Mouse (Mus musculus): ENCODE results near the gene Exoc4. TPM values are rescaled to one million over a fixed set of nuclear protein-coding genes. Genes with fewer than 3 reads are reported as not detected.
A peak's percentile ranks its signal among the peaks of the same experiment; 100 is the strongest.

The Exoc4 gene
- polyA plus RNA-seq, 1 experiment from 2014 or later, result 33.1 TPM

DNA sequence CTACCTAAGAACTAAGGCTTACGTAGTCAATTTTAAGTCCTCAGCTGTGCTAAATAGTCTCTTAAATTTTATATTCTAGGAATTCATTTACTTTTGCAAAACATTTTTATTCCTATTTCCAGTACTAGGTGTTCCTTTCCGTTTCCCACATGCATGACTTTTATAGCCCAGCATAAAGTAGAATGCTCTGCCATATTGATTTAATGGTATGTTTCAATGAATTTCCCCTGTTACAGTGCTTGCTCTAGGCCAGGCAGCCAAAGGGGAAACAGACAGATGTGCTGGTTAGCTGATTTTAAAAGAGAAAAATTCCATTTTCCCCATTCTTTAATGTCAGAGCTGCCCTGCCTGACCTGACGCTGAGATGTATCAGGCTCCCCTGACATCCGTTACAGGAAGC, 359.6 kb downstream of the Exoc4 start:
- no peak overlapping the region for H3K27ac ChIP-seq (ENCODE audit: low read depth)
- 78% methylated on average over 4 of the region's 4 CpGs for WGBS
- no peaks in the 10 kb centered on the region for H3K27me3 ChIP-seq (ENCODE audit: insufficient read depth, low read length)
- H3K4me3 ChIP-seq (ENCODE audit: low read depth, low read length), result no peak overlapping the region
- no peak overlapping the region for H3K4me2 ChIP-seq
- H3K36me3 ChIP-seq (ENCODE audit: insufficient read depth), result no peaks in the 10 kb centered on the region
- no peak overlapping the region for H3K9ac ChIP-seq
- no peaks in the 10 kb centered on the region for H3K9me3 ChIP-seq (ENCODE audit: low read depth, low read length)
- DNase-seq, result no peak
- H3K4me1 ChIP-seq (ENCODE audit: insufficient read depth), result no peaks in the 10 kb centered on the region
- no peak for TF ChIP-seq CTCF (IDR thresholded peaks at IDR 0.05; ENCODE audit: low read depth)
- ATAC-seq (ENCODE audit: insufficient read depth), result no peak

DNA sequence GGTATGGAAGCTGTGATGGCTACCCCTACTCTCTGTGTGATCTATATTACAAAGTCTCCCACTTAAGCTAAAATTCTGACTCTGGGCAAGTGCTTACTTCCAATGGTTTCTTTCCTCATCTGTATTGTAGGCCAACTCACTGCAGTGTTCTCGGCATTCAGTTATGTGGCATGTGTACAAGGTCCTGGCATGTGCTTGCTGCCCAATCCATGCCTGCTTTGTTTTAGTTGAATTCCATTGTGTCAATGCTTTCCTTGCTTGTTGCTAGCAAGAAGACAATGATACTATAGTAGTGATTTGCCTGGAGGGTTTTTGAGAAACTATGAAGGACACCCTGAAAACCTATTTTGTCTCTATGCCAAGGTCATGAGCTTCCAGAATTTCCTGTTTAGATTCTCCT, 365.1 kb downstream of the Exoc4 start:
- WGBS, result 76% methylated on average over 1 of the region's 1 CpGs
- Histone ChIP-seq H3K4me2 (no peak overlapping the region), H3K4me1 (ENCODE audit: insufficient read depth) (no peaks in the 10 kb centered on the region), H3K27ac (ENCODE audit: low read depth) (no peak overlapping the region), H3K36me3 (ENCODE audit: insufficient read depth) (no peaks in the 10 kb centered on the region), H3K9me3 (ENCODE audit: low read depth, low read length) (no peaks in the 10 kb centered on the region), H3K27me3 (ENCODE audit: insufficient read depth, low read length) (no peaks in the 10 kb centered on the region), H3K4me3 (ENCODE audit: low read depth, low read length) (no peak overlapping the region), H3K9ac (no peak overlapping the region)
- no peak for ATAC-seq (ENCODE audit: insufficient read depth)
- DNase-seq, result peak; percentile 40
- TF ChIP-seq CTCF (IDR thresholded peaks at IDR 0.05; ENCODE audit: low read depth), result no peak

DNA sequence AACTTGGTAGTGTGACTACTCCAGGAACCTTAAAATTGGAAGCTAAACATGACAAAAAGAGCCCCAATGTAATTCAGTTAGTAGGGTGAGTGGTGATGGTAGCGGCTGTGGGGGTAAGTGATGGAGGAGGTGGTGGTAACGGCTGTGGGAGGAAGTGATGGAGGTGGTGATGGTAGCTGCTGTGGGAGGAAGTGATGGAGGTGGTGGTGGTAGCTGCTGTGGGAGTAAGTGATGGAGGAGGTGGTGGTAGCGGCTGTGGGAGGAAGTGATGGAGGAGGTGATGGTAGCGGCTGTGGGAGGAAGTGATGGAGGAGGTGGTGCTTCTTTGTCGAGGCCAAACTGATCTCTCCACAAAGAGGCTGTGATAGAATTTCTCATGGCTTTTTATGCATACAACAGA, 369.7 kb downstream of the Exoc4 start:
- Histone ChIP-seq H3K9me3 (ENCODE audit: low read depth, low read length) (no peaks in the 10 kb centered on the region), H3K4me2 (no peak overlapping the region), H3K36me3 (ENCODE audit: insufficient read depth) (no peaks in the 10 kb centered on the region), H3K4me1 (ENCODE audit: insufficient read depth) (no peaks in the 10 kb centered on the region), H3K4me3 (ENCODE audit: low read depth, low read length) (no peak overlapping the region), H3K27me3 (ENCODE audit: insufficient read depth, low read length) (no peaks in the 10 kb centered on the region), H3K27ac (ENCODE audit: low read depth) (no peak overlapping the region), H3K9ac (no peak overlapping the region)
- TF ChIP-seq CTCF (IDR thresholded peaks at IDR 0.05; ENCODE audit: low read depth), result no peak
- DNase-seq (no peak), ATAC-seq (ENCODE audit: insufficient read depth) (no peak)
- WGBS, result 65% methylated on average over 5 of the region's 5 CpGs

DNA sequence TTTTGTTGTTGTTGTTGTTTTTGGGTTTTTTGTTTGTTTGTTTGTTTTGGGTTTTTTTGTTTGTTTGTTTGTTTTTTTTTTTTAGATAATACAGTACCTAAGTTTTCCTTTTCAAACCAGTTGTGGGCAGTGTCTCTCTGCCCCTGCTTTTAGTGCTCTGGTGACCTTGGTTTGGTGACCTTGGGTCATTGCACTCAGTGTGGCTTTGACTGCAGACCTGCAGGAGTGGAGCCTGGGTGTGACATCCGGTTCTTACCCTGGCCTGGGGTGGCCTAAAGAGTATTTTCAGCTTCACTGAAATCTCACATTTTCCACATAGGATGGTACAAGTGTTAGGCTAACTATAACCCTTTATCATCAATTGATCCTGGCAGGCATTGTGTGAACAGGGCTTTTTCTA, 371.8 kb downstream of the Exoc4 start:
- Histone ChIP-seq H3K9me3 (ENCODE audit: low read depth, low read length) (no peaks in the 10 kb centered on the region), H3K4me3 (ENCODE audit: low read depth, low read length) (no peak overlapping the region), H3K27ac (ENCODE audit: low read depth) (no peak overlapping the region), H3K9ac (no peak overlapping the region), H3K27me3 (ENCODE audit: insufficient read depth, low read length) (no peaks in the 10 kb centered on the region), H3K36me3 (ENCODE audit: insufficient read depth) (no peaks in the 10 kb centered on the region), H3K4me1 (ENCODE audit: insufficient read depth) (no peaks in the 10 kb centered on the region), H3K4me2 (no peak overlapping the region)
- DNase-seq, result no peak
- WGBS, result 50% methylated on average over 1 of the region's 1 CpGs
- no peak for TF ChIP-seq CTCF (IDR thresholded peaks at IDR 0.05; ENCODE audit: low read depth)
- no peak for ATAC-seq (ENCODE audit: insufficient read depth)

DNA sequence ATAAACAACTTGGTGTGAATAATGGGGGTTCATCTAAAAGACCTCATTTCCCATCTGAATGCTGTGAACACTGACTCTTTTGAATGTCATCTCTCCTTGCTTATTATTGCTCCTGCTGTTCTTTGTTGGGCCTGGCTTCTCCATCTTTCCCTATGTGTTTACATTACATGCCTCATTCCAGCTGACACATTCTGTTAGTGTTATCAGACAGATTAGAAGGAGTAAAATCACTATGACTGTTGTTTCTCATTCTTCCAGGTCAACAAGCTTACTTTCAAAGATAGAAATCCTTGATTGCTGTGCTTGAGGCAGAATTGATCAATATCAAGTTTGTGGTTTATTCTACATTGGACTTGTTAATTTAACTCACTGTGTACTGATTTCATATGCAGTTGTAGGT, 377.0 kb downstream of the Exoc4 start:
- H3K36me3 ChIP-seq (ENCODE audit: insufficient read depth), result no peaks in the 10 kb centered on the region
- H3K4me2 ChIP-seq, result no peak overlapping the region
- TF ChIP-seq CTCF (IDR thresholded peaks at IDR 0.05; ENCODE audit: low read depth), result no peak
- ATAC-seq (ENCODE audit: insufficient read depth) (no peak), DNase-seq (no peak)
- H3K27ac ChIP-seq (ENCODE audit: low read depth), result no peak overlapping the region
- peaks cover 13% of the 10 kb centered on the region; the same call in 1 of the 2 replicates for H3K9me3 ChIP-seq (ENCODE audit: low read depth, low read length)
- H3K4me3 ChIP-seq (ENCODE audit: low read depth, low read length), result no peak overlapping the region
- no peaks in the 10 kb centered on the region for H3K27me3 ChIP-seq (ENCODE audit: insufficient read depth, low read length)
- H3K4me1 ChIP-seq (ENCODE audit: insufficient read depth), result no peaks in the 10 kb centered on the region
- H3K9ac ChIP-seq, result no peak overlapping the region

DNA sequence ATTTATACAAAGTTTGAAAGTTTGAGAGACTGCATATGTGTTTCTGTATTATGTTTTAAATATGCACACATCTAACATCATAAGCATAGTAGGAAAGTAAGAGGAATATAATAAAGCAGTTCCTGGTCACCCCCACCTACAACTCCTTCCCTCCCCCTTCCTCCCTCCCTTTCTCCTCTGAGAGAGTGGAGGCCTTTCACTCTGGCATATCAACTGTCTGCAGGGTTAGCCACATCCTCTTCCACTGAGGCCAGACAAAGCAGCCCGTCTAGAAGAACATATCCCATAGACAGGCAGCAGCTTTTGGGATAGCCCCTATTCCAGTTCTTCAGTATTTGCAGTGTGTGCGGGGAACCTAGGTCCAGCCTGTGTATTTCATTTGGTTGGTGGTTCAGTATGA, 382.2 kb downstream of the Exoc4 start:
- Histone ChIP-seq H3K4me1 (ENCODE audit: insufficient read depth) (no peaks in the 10 kb centered on the region), H3K27ac (ENCODE audit: low read depth) (no peak overlapping the region), H3K4me3 (ENCODE audit: low read depth, low read length) (no peak overlapping the region), H3K9me3 (ENCODE audit: low read depth, low read length) (peaks cover 13% of the 10 kb centered on the region; the same call in 1 of the 2 replicates), H3K36me3 (ENCODE audit: insufficient read depth) (no peaks in the 10 kb centered on the region), H3K9ac (no peak overlapping the region), H3K4me2 (no peak overlapping the region), H3K27me3 (ENCODE audit: insufficient read depth, low read length) (no peaks in the 10 kb centered on the region)
- no peak for TF ChIP-seq CTCF (IDR thresholded peaks at IDR 0.05; ENCODE audit: low read depth)
- ATAC-seq (ENCODE audit: insufficient read depth), result no peak
- 92% methylated on average over 2 of the region's 2 CpGs for WGBS
- no peak for DNase-seq

DNA sequence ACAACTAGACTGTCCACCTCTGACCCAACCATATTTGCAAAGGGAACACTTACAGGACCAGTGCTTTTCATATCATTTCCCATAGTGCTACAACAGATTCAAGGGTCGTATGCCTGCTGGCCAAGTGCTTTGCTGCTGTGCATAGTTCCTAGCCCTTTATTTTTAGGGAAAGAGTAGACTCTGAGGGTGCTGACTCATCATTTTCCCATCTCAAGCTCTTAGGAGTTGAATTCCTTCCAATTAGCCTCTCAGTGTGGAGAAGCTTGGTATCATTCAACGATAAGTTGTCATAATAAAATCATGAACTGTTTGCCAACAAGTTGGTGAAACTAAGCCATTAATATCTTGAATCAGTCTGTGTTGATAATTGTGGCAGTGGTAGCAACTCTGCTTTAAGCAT, 388.3 kb downstream of the Exoc4 start:
- Histone ChIP-seq H3K4me1 (ENCODE audit: insufficient read depth) (no peaks in the 10 kb centered on the region), H3K27me3 (ENCODE audit: insufficient read depth, low read length) (no peaks in the 10 kb centered on the region), H3K4me3 (ENCODE audit: low read depth, low read length) (no peak overlapping the region), H3K27ac (ENCODE audit: low read depth) (no peak overlapping the region), H3K9ac (no peak overlapping the region), H3K9me3 (ENCODE audit: low read depth, low read length) (no peaks in the 10 kb centered on the region), H3K36me3 (ENCODE audit: insufficient read depth) (no peaks in the 10 kb centered on the region), H3K4me2 (no peak overlapping the region)
- DNase-seq, result peak; percentile 28
- TF ChIP-seq CTCF (IDR thresholded peaks at IDR 0.05; ENCODE audit: low read depth), result no peak
- ATAC-seq (ENCODE audit: insufficient read depth), result no peak
- 43% methylated on average over 2 of the region's 2 CpGs for WGBS

Measured in lung, embryonic 14.5 days (tissue).